Mouse (Mus musculus) limb, embryonic 13.5 days (tissue): ENCODE measurements around the gene Ccng2. TPM values are rescaled to one million over a fixed set of nuclear protein-coding genes. Genes with fewer than 3 reads are reported as not detected.
A peak's percentile ranks its signal among the peaks of the same experiment; 100 is the strongest.

Experiments used
- ATAC-seq: fragments of 200-750 bp; cut with Nextera tagmentation; 2 replicates; pipeline ENCODE4 v1.8.0; 2017; ENCODE audit warnings: low read depth, moderate number of reproducible peaks, moderate TSS enrichment; ENCODE audit not compliant: low FRiP score
- H3K27ac ChIP-seq: fragments of 300-500 bp; sonication (generic); 2 replicates; pipeline ENCODE4 v1.5.1; 2015; ENCODE audit warnings: inconsistent platforms, mild to moderate bottlenecking, moderate library complexity
- H3K27me3 ChIP-seq: fragments of 300-500 bp; sonication (generic); 2 replicates; pipeline ENCODE4 v1.6.1; 2015; ENCODE audit warnings: mild to moderate bottlenecking, inconsistent platforms
- H3K36me3 ChIP-seq: fragments of 300-500 bp; sonication (generic); 2 replicates; pipeline ENCODE4 v1.6.1; 2015; ENCODE audit warnings: inconsistent platforms, mild to moderate bottlenecking, moderate library complexity
- H3K4me1 ChIP-seq: fragments of 300-500 bp; sonication (generic); 2 replicates; pipeline ENCODE4 v1.6.1; 2015; ENCODE audit warnings: inconsistent platforms
- H3K4me2 ChIP-seq: fragments of 300-500 bp; sonication (generic); replicated peaks from 2 replicates; pipeline ENCODE4 v1.6.1; 2015; ENCODE audit warnings: inconsistent platforms, mild to moderate bottlenecking, moderate library complexity
- H3K4me3 ChIP-seq: fragments of 300-500 bp; sonication (generic); 2 replicates; pipeline ENCODE4 v1.5.1; 2015; ENCODE audit warnings: moderate library complexity, mild to moderate bottlenecking, inconsistent platforms
- H3K9ac ChIP-seq: fragments of 300-500 bp; sonication (generic); 2 replicates; pipeline ENCODE4 v1.6.1; 2015; ENCODE audit warnings: mild to moderate bottlenecking, inconsistent platforms
- H3K9me3 ChIP-seq: fragments of 300-500 bp; sonication (generic); 2 replicates; pipeline ENCODE4 v1.6.1; 2016; ENCODE audit warnings: inconsistent platforms
- WGBS: fragments of 180-500 bp; shearing (Covaris S2); methylation state at CpG from one replicate; pipeline ENCODE4 v1.1.7; 2015; 5-methylcytosine and 5-hydroxymethylcytosine counted together
- polyA plus RNA-seq: library from polyadenylated mRNA; unstranded; fragments of >200 nt; fragmentation: Nextera tagmentation; extraction: Ambion mirVana; gene quantifications from 2 replicates; pipeline ENCODE4 v1.2.1, GENCODE M21; 2015

Gene Ccng2
- polyA plus RNA-seq, 1 experiment from 2014 or later, result 85.8 TPM

GRCm38 (mm10) chr5:93265164-93265800 lies 1.8 kb upstream of the Ccng2 start:
- H3K36me3 ChIP-seq, result peaks cover 5% of the 10 kb centered on the region

GRCm38 (mm10) chr5:93265801-93266580 lies 1.1 kb upstream of the Ccng2 start:
- Histone ChIP-seq H3K4me1 (peaks cover 26% of the 10 kb centered on the region), H3K27me3 (no peaks in the 10 kb centered on the region), H3K27ac (peak overlapping the region; percentile 90), H3K36me3 (peaks cover 10% of the 10 kb centered on the region), H3K4me3 (peak overlapping the region; percentile 93), H3K4me2 (peak overlapping the region; percentile 61), H3K9ac (no peak overlapping the region), H3K9me3 (no peaks in the 10 kb centered on the region)
- WGBS, result 47% methylated on average over 13 of the region's 13 CpGs
- ATAC-seq, result no peak

More at GRCm38 (mm10) chr5:93265164-93265800, 1.8 kb upstream of the Ccng2 start:
- Histone ChIP-seq H3K9me3 (no peaks in the 10 kb centered on the region), H3K27me3 (no peaks in the 10 kb centered on the region), H3K4me3 (no peak overlapping the region), H3K27ac (peak overlapping the region; percentile 90), H3K9ac (no peak overlapping the region), H3K4me2 (peak overlapping the region; percentile 61; the same call in 1 of the 2 replicates), H3K4me1 (peaks cover 26% of the 10 kb centered on the region)
- no peak for ATAC-seq
- WGBS, result 61% methylated on average over 7 of the region's 7 CpGs

DNA sequence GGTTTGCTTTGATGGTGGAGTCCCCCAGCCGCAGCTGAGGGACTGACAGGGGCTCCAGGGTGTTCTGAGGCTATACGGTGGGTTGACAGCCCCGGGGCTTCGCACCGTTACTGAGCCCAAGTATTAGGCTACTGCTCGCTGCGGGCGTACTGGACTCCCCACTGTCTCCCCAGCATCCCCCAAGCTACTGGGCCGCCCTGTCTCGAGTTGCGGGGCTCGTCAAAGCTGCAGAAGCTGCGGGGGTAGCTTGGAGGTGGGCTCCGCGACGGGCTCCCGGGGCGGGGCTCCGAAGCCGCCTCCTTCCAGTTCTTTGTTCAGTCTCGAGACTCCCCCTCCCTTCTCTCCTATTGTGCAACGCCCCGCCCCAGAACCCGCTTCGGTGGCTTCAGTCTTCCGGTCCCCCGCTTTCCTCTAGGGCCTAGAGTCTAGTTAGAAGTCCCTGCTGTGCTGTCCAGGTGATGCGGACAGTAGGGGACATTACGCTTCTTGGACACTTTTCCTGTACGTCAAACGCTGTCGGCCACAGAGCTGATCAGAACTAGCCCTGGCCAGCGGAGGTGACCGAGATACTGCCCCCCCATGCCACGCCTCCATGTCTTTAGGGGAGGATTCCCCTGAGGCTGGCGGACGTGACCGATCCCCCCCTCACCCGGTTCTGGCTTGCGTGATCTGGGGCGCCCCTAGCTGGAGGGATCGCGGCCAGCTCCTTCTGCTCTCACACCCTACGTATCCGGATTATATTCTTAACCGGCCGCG lies 972 bp downstream of the Ccng2 start:
- peak; percentile 68 for ATAC-seq
- WGBS, result under 1% methylated on average over 48 of the region's 48 CpGs
- no peaks in the 10 kb centered on the region for H3K27me3 ChIP-seq
- peak overlapping the region; percentile 95 for H3K27ac ChIP-seq
- peak overlapping the region; percentile 96 for H3K9ac ChIP-seq
- H3K36me3 ChIP-seq, result peaks cover 29% of the 10 kb centered on the region
- peak overlapping the region; percentile 68 for H3K4me2 ChIP-seq
- peak overlapping the region; percentile 93 for H3K4me3 ChIP-seq
- no peaks in the 10 kb centered on the region for H3K9me3 ChIP-seq
- H3K4me1 ChIP-seq, result peaks cover 26% of the 10 kb centered on the region

- 52% methylated on average over 7 of the region's 7 CpGs for WGBS
- Histone ChIP-seq H3K9me3 (no peaks in the 10 kb centered on the region), H3K4me1 (peaks cover 26% of the 10 kb centered on the region), H3K4me2 (peak overlapping the region; percentile 68), H3K9ac (peak overlapping the region; percentile 45), H3K27me3 (no peaks in the 10 kb centered on the region), H3K4me3 (peak overlapping the region; percentile 93), H3K36me3 (peaks cover 49% of the 10 kb centered on the region), H3K27ac (no peak overlapping the region)
- no peak for ATAC-seq
These were observed 3.0 kb downstream of the Ccng2 start for GRCm38 (mm10) chr5:93270095-93270494.

GRCm38 (mm10) chr5:93270721-93271120 lies 3.7 kb downstream of the Ccng2 start:
- Histone ChIP-seq H3K4me2 (no peak overlapping the region), H3K27ac (no peak overlapping the region), H3K9ac (no peak overlapping the region), H3K27me3 (no peaks in the 10 kb centered on the region), H3K9me3 (no peaks in the 10 kb centered on the region), H3K36me3 (peaks cover 56% of the 10 kb centered on the region), H3K4me1 (peaks cover 19% of the 10 kb centered on the region), H3K4me3 (no peak overlapping the region)
- WGBS, result 89% methylated on average over 18 of the region's 18 CpGs
- ATAC-seq, result no peak

GRCm38 (mm10) chr5:93282446-93283107 lies 15.5 kb downstream of the Ccng2 start:
- H3K27ac ChIP-seq, result no peak overlapping the region; the same call in 1 of the 2 replicates
- H3K4me1 ChIP-seq, result no peaks in the 10 kb centered on the region
- peak; percentile 46 for ATAC-seq
- no peak overlapping the region for H3K9ac ChIP-seq
- 66% methylated on average over 14 of the region's 14 CpGs for WGBS
- H3K27me3 ChIP-seq, result no peaks in the 10 kb centered on the region
- no peak overlapping the region for H3K4me2 ChIP-seq
- no peaks in the 10 kb centered on the region for H3K9me3 ChIP-seq
- no peak overlapping the region for H3K4me3 ChIP-seq
- peaks cover 13% of the 10 kb centered on the region for H3K36me3 ChIP-seq

GRCm38 (mm10) chr5:93283109-93283508 lies 16.1 kb downstream of the Ccng2 start:
- H3K4me3 ChIP-seq, result no peak overlapping the region
- no peak overlapping the region for H3K27ac ChIP-seq
- no peak overlapping the region for H3K9ac ChIP-seq
- H3K4me2 ChIP-seq, result no peak overlapping the region
- 75% methylated on average over 7 of the region's 7 CpGs for WGBS
- H3K9me3 ChIP-seq, result no peaks in the 10 kb centered on the region
- peaks cover 7% of the 10 kb centered on the region; the same call in 1 of the 2 replicates for H3K36me3 ChIP-seq
- H3K27me3 ChIP-seq, result no peaks in the 10 kb centered on the region
- H3K4me1 ChIP-seq, result no peaks in the 10 kb centered on the region
- ATAC-seq, result peak; percentile 75

- no peak overlapping the region for H3K9ac ChIP-seq
- H3K27me3 ChIP-seq, result no peaks in the 10 kb centered on the region
- no peak overlapping the region for H3K27ac ChIP-seq
- no peak for ATAC-seq
- H3K9me3 ChIP-seq, result peaks cover 12% of the 10 kb centered on the region
- no peak overlapping the region for H3K4me2 ChIP-seq
- no peaks in the 10 kb centered on the region for H3K36me3 ChIP-seq
- no peaks in the 10 kb centered on the region for H3K4me1 ChIP-seq
- no peak overlapping the region for H3K4me3 ChIP-seq
These were observed 21.5 kb downstream of the Ccng2 start for GRCm38 (mm10) chr5:93288553-93288952.

- Histone ChIP-seq H3K9me3 (peaks cover 12% of the 10 kb centered on the region), H3K4me2 (no peak overlapping the region), H3K36me3 (no peaks in the 10 kb centered on the region), H3K27ac (no peak overlapping the region), H3K27me3 (no peaks in the 10 kb centered on the region), H3K4me3 (no peak overlapping the region), H3K9ac (no peak overlapping the region), H3K4me1 (no peaks in the 10 kb centered on the region)
- 41% methylated on average over 2 of the region's 2 CpGs for WGBS
- no peak for ATAC-seq
These were observed 23.2 kb downstream of the Ccng2 start for GRCm38 (mm10) chr5:93290282-93290681.

DNA sequence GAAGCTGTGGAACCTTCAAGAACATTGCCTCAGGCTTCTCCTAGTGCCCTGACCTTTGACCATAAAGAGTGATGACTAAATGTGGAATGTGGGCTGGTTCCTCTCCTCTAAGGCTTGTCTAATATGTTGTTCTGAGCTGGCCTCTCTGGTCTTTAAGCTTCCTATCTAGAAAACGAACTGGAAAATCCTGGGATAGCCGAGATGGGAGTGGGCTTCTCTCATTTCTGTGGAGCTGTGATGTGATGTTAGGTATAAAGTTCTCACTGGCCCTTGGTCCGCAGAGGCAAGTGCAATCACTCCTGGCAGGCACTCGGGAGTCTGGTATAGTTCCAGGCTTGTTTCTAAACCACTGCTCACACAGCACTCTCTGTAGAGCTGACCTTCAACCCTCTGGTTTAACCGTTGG lies 29.3 kb downstream of the Ccng2 start:
- ATAC-seq, result no peak

DNA sequence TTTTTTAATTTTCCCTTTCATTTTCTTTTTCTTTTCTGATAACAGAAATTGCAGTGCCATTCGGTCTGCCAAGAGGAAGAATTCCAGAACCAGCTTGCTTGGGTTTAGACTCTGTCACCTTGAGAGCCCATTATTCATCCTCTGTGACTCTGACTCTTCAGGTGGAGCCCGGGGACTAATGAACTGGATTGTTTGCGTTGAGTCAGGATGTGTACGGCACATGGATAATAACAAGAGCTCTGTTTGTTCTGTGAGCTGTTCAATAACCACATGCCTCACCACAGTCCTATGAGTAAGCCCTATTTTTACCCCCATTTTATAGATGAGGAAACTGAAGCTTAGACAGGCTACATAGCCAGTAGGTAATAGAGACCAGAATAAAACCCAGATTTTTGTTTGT lies 29.7 kb downstream of the Ccng2 start:
- H3K9me3 ChIP-seq, result peaks cover 17% of the 10 kb centered on the region
- no peaks in the 10 kb centered on the region for H3K27me3 ChIP-seq
- H3K4me3 ChIP-seq, result no peak overlapping the region
- no peak overlapping the region for H3K9ac ChIP-seq
- no peak overlapping the region for H3K27ac ChIP-seq
- H3K4me2 ChIP-seq, result no peak overlapping the region
- no peaks in the 10 kb centered on the region for H3K4me1 ChIP-seq
- ATAC-seq, result no peak
- H3K36me3 ChIP-seq, result no peaks in the 10 kb centered on the region
- WGBS, result 76% methylated on average over 4 of the region's 4 CpGs

More for the DNA sequence above, 29.3 kb downstream of the Ccng2 start:
- no peaks in the 10 kb centered on the region for H3K4me1 ChIP-seq
- WGBS, result 77% methylated on average over 5 of the region's 5 CpGs
- H3K4me2 ChIP-seq, result no peak overlapping the region
- no peaks in the 10 kb centered on the region for H3K27me3 ChIP-seq
- no peak overlapping the region for H3K4me3 ChIP-seq
- H3K36me3 ChIP-seq, result no peaks in the 10 kb centered on the region
- peaks cover 13% of the 10 kb centered on the region for H3K9me3 ChIP-seq
- no peak overlapping the region for H3K9ac ChIP-seq
- H3K27ac ChIP-seq, result no peak overlapping the region
